Mouse (Mus musculus): ENCODE results near the gene Rab19.
A peak's percentile ranks its signal among the peaks of the same experiment; 100 is the strongest.
"Not testable (repeated sequence)": the region's sequence is repeated elsewhere in the genome, so short reads cannot be mapped to it uniquely, and the experiment has no call there.

The Rab19 gene

GRCm38 (mm10) chr6:39381125-39381880 lies at the start of gene Rab19:
Rab19 (plus strand) TSS chr6:39381175.
- no peak for DNase-seq (ENCODE audit: low read depth, low spot score)

- DNase-seq (ENCODE audit: low read depth, low spot score), result no peak
Measured at GRCm38 (mm10) chr6:39331998-39332700, 48.8 kb upstream of the Rab19 start.

- no peak for DNase-seq (ENCODE audit: low read depth, low spot score)
Measured at GRCm38 (mm10) chr6:39334224-39334623, 46.8 kb upstream of the Rab19 start.

- no peak for DNase-seq (ENCODE audit: low read depth, low spot score)
Measured at GRCm38 (mm10) chr6:39334873-39335272, 46.1 kb upstream of the Rab19 start.

GRCm38 (mm10) chr6:39338359-39338758 lies 42.6 kb upstream of the Rab19 start:
- no peak for DNase-seq (ENCODE audit: low read depth, low spot score)

- no peak for DNase-seq (ENCODE audit: low read depth, low spot score)
Measured at GRCm38 (mm10) chr6:39341798-39342197, 39.2 kb upstream of the Rab19 start.

GRCm38 (mm10) chr6:39344020-39344419 lies 37.0 kb upstream of the Rab19 start:
- DNase-seq (ENCODE audit: low read depth, low spot score), result peak; percentile 90

- DNase-seq (ENCODE audit: low read depth, low spot score), result no peak
Measured at GRCm38 (mm10) chr6:39345430-39345829, 35.5 kb upstream of the Rab19 start.

GRCm38 (mm10) chr6:39346991-39347501 lies 33.9 kb upstream of the Rab19 start:
- DNase-seq (ENCODE audit: low read depth, low spot score), result no peak

GRCm38 (mm10) chr6:39347880-39348814 lies 32.8 kb upstream of the Rab19 start:
- no peak for DNase-seq (ENCODE audit: low read depth, low spot score)

GRCm38 (mm10) chr6:39348946-39349345 lies 32.0 kb upstream of the Rab19 start:
- DNase-seq (ENCODE audit: low read depth, low spot score), result no peak

- DNase-seq (ENCODE audit: low read depth, low spot score), result not testable (repeated sequence)
Measured at GRCm38 (mm10) chr6:39359207-39359606, 21.8 kb upstream of the Rab19 start.

GRCm38 (mm10) chr6:39362684-39363083 lies 18.3 kb upstream of the Rab19 start:
- DNase-seq (ENCODE audit: low read depth, low spot score), result no peak

GRCm38 (mm10) chr6:39369631-39370030 lies 11.3 kb upstream of the Rab19 start:
- DNase-seq (ENCODE audit: low read depth, low spot score), result no peak

- no peak for DNase-seq (ENCODE audit: low read depth, low spot score)
Measured at GRCm38 (mm10) chr6:39372042-39372441, 8.9 kb upstream of the Rab19 start.

- DNase-seq (ENCODE audit: low read depth, low spot score), result no peak
Measured at GRCm38 (mm10) chr6:39372727-39373126, 8.2 kb upstream of the Rab19 start.

GRCm38 (mm10) chr6:39373301-39373955 lies 7.5 kb upstream of the Rab19 start:
- DNase-seq (ENCODE audit: low read depth, low spot score), result no peak

- DNase-seq (ENCODE audit: low read depth, low spot score), result no peak
Measured at GRCm38 (mm10) chr6:39376775-39377174, 4.2 kb upstream of the Rab19 start.

- DNase-seq (ENCODE audit: low read depth, low spot score), result peak; percentile 95
Measured at GRCm38 (mm10) chr6:39377311-39377827, 3.6 kb upstream of the Rab19 start, which contains the start of gene Slc37a3. Slc37a3 (minus strand) TSS chr6:39377675.

GRCm38 (mm10) chr6:39378161-39378835 lies 2.7 kb upstream of the Rab19 start:
- not testable (repeated sequence) for DNase-seq (ENCODE audit: low read depth, low spot score)

All from brain, adult 2 months (tissue).